Mouse (Mus musculus) intestine, embryonic 14.5 days (tissue): ENCODE data around the gene Prm2. TPM values are rescaled to one million over a fixed set of nuclear protein-coding genes. Genes with fewer than 3 reads are reported as not detected.

Experiments used
- ATAC-seq: fragments of 200-750 bp; cut with Nextera tagmentation; replicated peaks from 2 replicates; pipeline ENCODE4 v1.8.0; 2017; ENCODE audit warnings: low read depth, moderate number of reproducible peaks, moderate TSS enrichment, moderate library complexity; ENCODE audit not compliant: low FRiP score, low TSS enrichment
- DNase-seq: peaks from one replicate; pipeline ENCODE4 v3.0.0-alpha.2; 2018; ENCODE audit warnings: low spot score
- H3K27ac ChIP-seq: fragments of 300-500 bp; sonication (generic); 2 replicates; pipeline ENCODE4 v1.5.1; 2014; ENCODE audit warnings: low read depth, mild to moderate bottlenecking, control low read depth
- H3K27me3 ChIP-seq: fragments of 300-500 bp; sonication (generic); replicated peaks from 2 replicates; pipeline ENCODE4 v1.6.1; 2014; ENCODE audit warnings: low read length, control low read depth; ENCODE audit not compliant: control insufficient read depth, insufficient read depth
- H3K36me3 ChIP-seq: fragments of 300-500 bp; sonication (generic); 2 replicates; pipeline ENCODE4 v1.6.1; 2014; ENCODE audit warnings: low read length, control low read depth; ENCODE audit not compliant: control insufficient read depth, insufficient read depth
- H3K4me1 ChIP-seq: fragments of 300-500 bp; sonication (generic); replicated peaks from 2 replicates; pipeline ENCODE4 v1.6.1; 2014; ENCODE audit warnings: low read length, control low read depth, mixed read lengths; ENCODE audit not compliant: control insufficient read depth, insufficient read depth
- H3K4me2 ChIP-seq: fragments of 300-500 bp; sonication (generic); 2 replicates; pipeline ENCODE4 v1.6.1; 2014; ENCODE audit warnings: low read length
- H3K4me3 ChIP-seq: fragments of 300-500 bp; sonication (generic); 2 replicates; pipeline ENCODE4 v1.5.1; 2014; ENCODE audit warnings: low read depth, low read length, control low read depth, mixed read lengths
- H3K9ac ChIP-seq: fragments of 300-500 bp; sonication (generic); 2 replicates; pipeline ENCODE4 v1.6.1; 2014; ENCODE audit warnings: mild to moderate bottlenecking, low read length
- H3K9me3 ChIP-seq: fragments of 300-500 bp; sonication (generic); 2 replicates; pipeline ENCODE4 v1.6.1; 2016; ENCODE audit warnings: low read length, control low read depth; ENCODE audit not compliant: control insufficient read depth
- WGBS: fragments of 180-500 bp; shearing (Covaris S2); extraction: QIAGEN DNeasy Blood & Tissue Kit; methylation state at CpG from one replicate; pipeline ENCODE4 v1.1.7; 2014; 5-methylcytosine and 5-hydroxymethylcytosine counted together
- polyA plus RNA-seq: library from polyadenylated mRNA; unstranded; fragments of >200 nt; fragmentation: Nextera tagmentation; extraction: Ambion mirVana; gene quantifications from 2 replicates; pipeline ENCODE4 v1.2.1, GENCODE M21; 2014

Prm2 gene
- polyA plus RNA-seq, result not detected in 2 replicates

DNA sequence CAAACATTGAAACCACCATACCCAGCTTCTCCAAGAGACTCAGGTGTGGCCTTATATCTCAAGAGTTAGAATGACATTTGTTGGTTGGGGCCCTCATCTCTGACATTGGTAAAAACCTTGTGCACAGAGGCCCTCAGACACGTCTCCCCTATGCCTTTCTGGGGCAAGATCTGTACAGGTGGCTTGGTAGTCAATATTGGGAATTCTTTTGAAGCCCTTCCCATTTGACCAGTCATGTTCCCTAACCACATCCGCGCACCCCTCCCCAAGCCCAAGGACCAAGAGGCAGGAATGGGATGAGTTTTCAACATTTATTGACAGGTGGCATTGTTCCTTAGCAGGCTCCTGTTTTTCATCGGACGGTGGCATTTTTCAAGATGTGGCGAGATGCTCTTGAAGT lies at the start of gene Prm2:
Prm2 (minus strand) TSS at position 101 of the 400 bp plus-strand sequence.
- no peak within 1 kb of the TSS for H3K27ac ChIP-seq
- H3K9me3 ChIP-seq, result no peaks in the 10 kb centered on the region
- H3K9ac ChIP-seq, result no peak within 1 kb of the TSS
- no peak within 1 kb of the TSS for H3K4me2 ChIP-seq
- H3K27me3 ChIP-seq, result peaks cover 22% of the 10 kb centered on the region
- WGBS, result 71% methylated on average over 6 of the region's 6 CpGs
- ATAC-seq, result no peak
- no peaks in the 10 kb centered on the region for H3K4me1 ChIP-seq
- H3K36me3 ChIP-seq, result no peaks in the 10 kb centered on the region
- no peak within 1 kb of the TSS for H3K4me3 ChIP-seq
- DNase-seq, result no peak

DNA sequence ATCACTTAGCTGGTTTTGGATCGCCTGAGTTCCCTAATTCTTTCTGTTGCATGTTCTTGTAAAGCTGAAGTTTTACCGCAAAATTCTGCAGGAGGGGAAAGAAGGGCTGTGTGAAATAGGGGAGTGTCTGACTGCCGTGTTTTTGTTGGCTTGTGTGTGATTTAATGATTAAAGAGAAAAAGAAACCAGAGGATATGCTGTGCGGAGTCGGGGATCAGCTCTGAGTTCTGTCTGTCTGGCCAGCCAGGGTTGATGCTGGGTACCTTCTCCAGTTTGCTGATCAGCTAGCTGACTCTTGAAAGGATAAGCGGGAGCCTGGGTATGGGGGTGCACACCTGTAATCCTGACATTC lies 48.4 kb upstream of the Prm2 start:
- Histone ChIP-seq H3K4me2 (peak overlapping the region; percentile 41), H3K36me3 (no peaks in the 10 kb centered on the region), H3K9ac (no peak overlapping the region), H3K27me3 (no peaks in the 10 kb centered on the region), H3K4me1 (peaks cover 15% of the 10 kb centered on the region), H3K27ac (no peak overlapping the region), H3K4me3 (no peak overlapping the region), H3K9me3 (no peaks in the 10 kb centered on the region)
- 53% methylated on average over 6 of the region's 6 CpGs for WGBS
- no peak for DNase-seq
- ATAC-seq, result no peak

- Histone ChIP-seq H3K9ac (peak overlapping the region; percentile 14; the same call in 1 of the 2 replicates), H3K9me3 (no peaks in the 10 kb centered on the region), H3K36me3 (no peaks in the 10 kb centered on the region), H3K4me2 (peak overlapping the region; percentile 41), H3K4me3 (no peak overlapping the region), H3K27ac (0 out of 2 replicates have a peak overlapping the region, but pooled peaks have one; percentile 13), H3K4me1 (peaks cover 11% of the 10 kb centered on the region), H3K27me3 (no peaks in the 10 kb centered on the region)
- no peak for ATAC-seq
- no peak for DNase-seq
- WGBS, result 15% methylated on average over 18 of the region's 18 CpGs
Observed at GRCm38 (mm10) chr16:10843486-10844318, 47.8 kb upstream of the Prm2 start.

DNA sequence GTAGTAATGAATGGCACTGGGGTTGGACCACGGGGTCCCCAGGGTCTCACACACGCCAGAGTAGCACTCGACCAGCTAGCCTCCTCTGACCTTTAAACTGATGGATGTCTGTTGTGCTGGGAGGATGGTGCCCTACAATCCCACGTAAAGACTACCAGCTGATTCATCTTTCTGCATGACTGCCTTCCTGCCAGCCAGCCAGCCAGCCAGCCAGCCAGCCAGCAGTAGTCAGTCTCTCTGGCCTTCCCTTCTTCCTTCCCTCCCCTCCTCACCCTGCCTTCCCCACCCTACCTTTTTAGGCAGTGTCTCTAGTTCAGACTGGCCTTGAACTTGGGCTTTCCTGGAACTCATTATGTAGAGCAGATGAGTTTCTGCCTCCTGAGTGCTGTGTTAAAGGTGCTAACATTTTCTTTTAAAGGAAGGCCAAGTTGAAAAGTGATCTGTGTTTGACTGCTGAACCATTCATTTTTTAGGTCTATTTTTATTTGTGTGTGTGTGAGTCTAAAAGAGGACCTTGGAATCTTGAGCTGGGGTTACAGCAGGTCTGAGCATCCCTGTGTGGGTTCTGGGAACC lies 46.4 kb upstream of the Prm2 start:
- Histone ChIP-seq H3K9ac (no peak overlapping the region), H3K36me3 (no peaks in the 10 kb centered on the region), H3K9me3 (no peaks in the 10 kb centered on the region), H3K27me3 (no peaks in the 10 kb centered on the region), H3K4me1 (peaks cover 21% of the 10 kb centered on the region), H3K27ac (no peak overlapping the region), H3K4me2 (no peak overlapping the region), H3K4me3 (no peak overlapping the region)
- 70% methylated on average over 4 of the region's 4 CpGs for WGBS
- no peak for ATAC-seq
- no peak for DNase-seq

- Histone ChIP-seq H3K27me3 (no peaks in the 10 kb centered on the region), H3K9ac (no peak overlapping the region), H3K36me3 (no peaks in the 10 kb centered on the region), H3K4me1 (peaks cover 27% of the 10 kb centered on the region), H3K4me3 (no peak overlapping the region), H3K9me3 (no peaks in the 10 kb centered on the region), H3K27ac (no peak overlapping the region), H3K4me2 (no peak overlapping the region)
- DNase-seq, result no peak
- 88% methylated on average over 12 of the region's 14 CpGs for WGBS
- no peak for ATAC-seq
Observed at GRCm38 (mm10) chr16:10840018-10840417, 44.1 kb upstream of the Prm2 start.

GRCm38 (mm10) chr16:10838487-10839245 lies 42.7 kb upstream of the Prm2 start:
- no peaks in the 10 kb centered on the region for H3K36me3 ChIP-seq
- H3K4me1 ChIP-seq, result peaks cover 22% of the 10 kb centered on the region
- DNase-seq (no peak), ATAC-seq (0 out of 2 replicates have a peak, but pooled peaks have one; percentile 13)
- no peak overlapping the region; the same call in 1 of the 2 replicates for H3K4me2 ChIP-seq
- 52% methylated on average over 10 of the region's 10 CpGs for WGBS
- no peak overlapping the region for H3K4me3 ChIP-seq
- no peaks in the 10 kb centered on the region for H3K9me3 ChIP-seq
- H3K9ac ChIP-seq, result no peak overlapping the region
- no peaks in the 10 kb centered on the region for H3K27me3 ChIP-seq
- peak overlapping the region; percentile 51 for H3K27ac ChIP-seq

- no peak overlapping the region for H3K9ac ChIP-seq
- no peaks in the 10 kb centered on the region for H3K36me3 ChIP-seq
- no peak overlapping the region for H3K4me2 ChIP-seq
- 69% methylated on average over 1 of the region's 1 CpGs for WGBS
- H3K4me1 ChIP-seq, result peaks cover 18% of the 10 kb centered on the region
- ATAC-seq (no peak), DNase-seq (no peak)
- no peaks in the 10 kb centered on the region for H3K9me3 ChIP-seq
- H3K27ac ChIP-seq, result peak overlapping the region; percentile 51; the same call in 1 of the 2 replicates
- H3K4me3 ChIP-seq, result no peak overlapping the region
- H3K27me3 ChIP-seq, result no peaks in the 10 kb centered on the region
Observed at GRCm38 (mm10) chr16:10837903-10838302, 42.0 kb upstream of the Prm2 start.

- no peak overlapping the region for H3K4me3 ChIP-seq
- no peaks in the 10 kb centered on the region for H3K36me3 ChIP-seq
- no peaks in the 10 kb centered on the region for H3K27me3 ChIP-seq
- no peak overlapping the region for H3K27ac ChIP-seq
- DNase-seq, result no peak
- no peaks in the 10 kb centered on the region for H3K9me3 ChIP-seq
- no peak overlapping the region for H3K4me2 ChIP-seq
- peaks cover 18% of the 10 kb centered on the region for H3K4me1 ChIP-seq
- no peak for ATAC-seq
- 80% methylated on average over 3 of the region's 3 CpGs for WGBS
- no peak overlapping the region for H3K9ac ChIP-seq
Observed at GRCm38 (mm10) chr16:10837250-10837649, 41.3 kb upstream of the Prm2 start.
